Mouse (Mus musculus): ENCODE measurements at regions not wholly inside any gene's neighbourhood (a gene's known extent, or its start where the extent isn't known, plus 50 kb on each side); places are given as distances from the start of the nearest gene placed in this dataset.

DNA sequence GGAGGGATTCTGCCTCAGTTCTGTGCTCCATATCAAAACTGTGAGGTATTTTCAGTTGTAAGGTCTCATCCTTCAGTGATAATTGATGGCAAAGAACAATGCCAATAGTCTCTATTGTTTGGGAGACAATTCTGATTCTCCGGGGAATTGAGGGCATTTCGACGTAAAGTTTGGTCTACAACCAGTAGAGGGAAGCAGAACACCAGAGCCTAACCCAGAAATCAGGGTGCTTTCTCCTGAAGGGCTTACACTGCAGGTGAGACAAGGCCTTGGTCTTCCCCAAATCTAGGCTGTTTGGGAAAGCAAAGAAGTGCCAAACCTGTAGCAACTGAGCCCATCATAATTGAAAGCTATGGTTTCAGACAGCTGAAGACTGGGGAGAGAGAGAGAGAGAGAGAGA is 758.7 kb upstream of the Gm38303 start:
- no peak for TF ChIP-seq CTCF (IDR thresholded peaks at IDR 0.05; ENCODE audit: low read depth, low read length)
- no peak for TF ChIP-seq GATA1 (IDR thresholded peaks at IDR 0.05; ENCODE audit: borderline replicate concordance, low read length)
- TF ChIP-seq TAL1 (conservative IDR thresholded peaks at IDR 0.05; ENCODE audit: low read depth, low read length), result no peak
- no peak for TF ChIP-seq POLR2AphosphoS5 (IDR thresholded peaks at IDR 0.05; ENCODE audit: insufficient replicate concordance, low read depth, low read length)
- TF ChIP-seq GATA2 (IDR thresholded peaks at IDR 0.05; ENCODE audit: borderline replicate concordance, low read depth, low read length), result no peak

Data from G1E (cell line).